Mouse (Mus musculus) heart, adult 2 months (tissue): Measurements from ENCODE around the gene Plod1. TPM values are rescaled to one million over a fixed set of nuclear protein-coding genes. Genes with fewer than 3 reads are reported as not detected.

Experiments
- DNase-seq, 2 experiments: peaks; one replicate each; pipeline ENCODE4 v3.0.0; 2021
- H3K27ac ChIP-seq: fragments of 200-600 bp; 2 replicates; pipeline ENCODE4 v1.8.1; 2022
- H3K27me3 ChIP-seq: fragments of 200-500 bp; 2 replicates; pipeline ENCODE4 v1.6.1; 2012; ENCODE audit warnings: mild to moderate bottlenecking, low read length, inconsistent platforms, mixed read lengths; ENCODE audit not compliant: control insufficient read depth, insufficient read depth
- H3K36me3 ChIP-seq: fragments of 200-500 bp; 2 replicates; pipeline ENCODE4 v1.6.1; 2012; ENCODE audit warnings: low read length, inconsistent platforms; ENCODE audit not compliant: control insufficient read depth, insufficient read depth
- H3K4me1 ChIP-seq: fragments of 200-500 bp; 2 replicates; pipeline ENCODE4 v1.6.1; 2011; ENCODE audit warnings: low read length; ENCODE audit not compliant: control insufficient read depth, insufficient read depth
- H3K4me3 ChIP-seq: fragments of 200-600 bp; 2 replicates; pipeline ENCODE4 v1.8.1; 2022
- H3K79me2 ChIP-seq: fragments of 200-500 bp; replicated peaks from 2 replicates; pipeline ENCODE4 v1.6.1; 2012; ENCODE audit warnings: mild to moderate bottlenecking, inconsistent platforms, low read length, moderate library complexity, mixed read lengths; ENCODE audit not compliant: control insufficient read depth, insufficient read depth
- H3K9ac ChIP-seq: fragments of 200-500 bp; 2 replicates; pipeline ENCODE4 v1.6.1; 2012; ENCODE audit warnings: low read depth, mild to moderate bottlenecking, control low read depth, inconsistent platforms, low read length, mixed read lengths
- CTCF ChIP-seq: fragments of 200-600 bp; IDR thresholded peaks from 2 replicates; pipeline ENCODE4 v1.8.1; 2022; ENCODE audit warnings: antibody characterized with exemption, mild to moderate bottlenecking, moderate library complexity
- EP300 ChIP-seq: fragments of 200-500 bp; IDR thresholded peaks from 2 replicates; pipeline ENCODE4 v1.6.1; 2011; ENCODE audit warnings: low read depth, low read length, control low read depth; ENCODE audit not compliant: insufficient read depth
- POLR2A ChIP-seq: fragments of 200-500 bp; IDR thresholded peaks from 2 replicates; pipeline ENCODE4 v1.6.1; 2011; ENCODE audit warnings: mild to moderate bottlenecking, low read depth, low read length, control low read depth; ENCODE audit not compliant: insufficient read depth
- WGBS: fragments of 180-500 bp; shearing (Covaris S2); methylation state at CpG from one replicate; pipeline ENCODE4 v1.1.7; 2018; 5-methylcytosine and 5-hydroxymethylcytosine counted together
- intact Hi-C: fragments of 180-260 bp; cut with DNase I; formaldehyde crosslinking; loops from one replicate; pipeline ENCODE4 v1.15.1; 2025
- polyA plus RNA-seq: library from polyadenylated mRNA; depleted of rRNA; stranded (reverse); fragments of >200 nt; gene quantifications from 2 replicates; pipeline ENCODE4 v1.2.3, GENCODE M21; 2012
- total RNA-seq, 2 experiments: library from RNA; stranded (reverse); gene quantifications; 2 replicates each; pipeline ENCODE4 v1.2.3; 2021

The Plod1 gene
- total and polyA plus RNA-seq, 3 experiments: 62.4 to 88.6 (median 65.8) TPM

GRCm38 (mm10) chr4:147959881-147960831 is 23.6 kb upstream of the Plod1 start:
- peak; percentile 61 to 68 for DNase-seq
- Histone ChIP-seq H3K4me1 (peaks cover 3% of the 10 kb centered on the region), H3K9ac (no peak overlapping the region), H3K4me3 (no peak overlapping the region), H3K36me3 (no peaks in the 10 kb centered on the region), H3K79me2 (no peaks in the 10 kb centered on the region), H3K27me3 (no peaks in the 10 kb centered on the region), H3K27ac (no peak overlapping the region)
- intact Hi-C loops: loop anchor here (1.0 kb wide), 1 partner anchor 48 kb away; no protein-coding TSS in a partner anchor
- TF ChIP-seq POLR2A (no peak), EP300 (peak; percentile 81; the same call in 1 of the 2 replicates), CTCF (peak; percentile 82)
- 27% methylated on average over 6 of the region's 6 CpGs for WGBS

DNA sequence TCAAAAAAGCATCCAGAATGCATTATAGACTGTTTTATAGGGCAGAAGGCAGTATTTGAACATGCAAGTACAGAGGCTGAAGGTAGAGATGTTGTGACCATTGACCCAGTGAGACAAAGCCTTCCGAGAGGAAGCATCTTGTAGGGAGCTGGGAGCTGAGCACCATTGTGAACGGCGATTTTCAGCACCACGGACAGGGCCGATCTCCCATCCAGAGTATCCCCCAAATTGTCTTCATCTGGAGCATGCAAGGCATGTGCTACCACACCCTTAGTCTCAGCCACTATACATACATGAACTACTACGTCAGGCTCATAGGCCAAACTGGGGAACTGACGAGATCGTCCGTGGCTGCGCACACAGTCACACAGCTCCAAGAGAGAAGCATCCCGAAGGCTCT is 20.6 kb upstream of the Plod1 start:
- 39% methylated on average over 11 of the region's 11 CpGs for WGBS

DNA sequence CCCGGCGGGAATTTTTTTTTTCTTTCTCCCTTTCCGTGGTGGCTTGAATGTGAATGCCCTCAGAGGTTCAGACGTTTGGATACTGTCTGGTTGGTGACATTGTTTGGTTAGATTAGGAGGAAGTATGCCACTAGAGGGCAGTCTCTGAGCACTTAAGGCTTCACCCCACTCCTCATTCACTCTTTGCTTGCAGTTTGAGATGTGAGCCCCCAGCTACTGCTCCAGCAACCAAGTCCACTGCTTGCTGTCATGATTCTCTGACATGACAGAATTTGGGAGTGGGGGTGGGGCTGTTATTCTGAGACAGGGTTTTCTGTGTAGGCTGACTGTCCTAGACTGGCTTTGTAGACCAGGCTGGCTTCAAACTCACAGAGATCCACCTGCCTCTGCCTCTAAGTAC is 17.0 kb upstream of the Plod1 start:
- H3K27ac ChIP-seq: no peak overlapping the region
- no peaks in the 10 kb centered on the region for H3K4me1 ChIP-seq
- 7% methylated on average over 4 of the region's 4 CpGs for WGBS
- H3K79me2 ChIP-seq: no peaks in the 10 kb centered on the region
- no peak for DNase-seq
- no peak overlapping the region for H3K4me3 ChIP-seq
- H3K9ac ChIP-seq: no peak overlapping the region
- H3K36me3 ChIP-seq: no peaks in the 10 kb centered on the region
- peak; percentile 78 for TF ChIP-seq CTCF
- no peak for TF ChIP-seq POLR2A
- TF ChIP-seq EP300: no peak
- intact Hi-C loops: loop anchor here (2.0 kb wide), 1 partner anchor 35 kb away; no protein-coding TSS in a partner anchor
- no peaks in the 10 kb centered on the region for H3K27me3 ChIP-seq

More for the DNA sequence above, 20.6 kb upstream of the Plod1 start:
- TF ChIP-seq POLR2A: no peak
- TF ChIP-seq CTCF: no peak
- TF ChIP-seq EP300: no peak
- intact Hi-C loops: no loop called here
- no peaks in the 10 kb centered on the region for H3K4me1 ChIP-seq
- H3K27ac ChIP-seq: no peak overlapping the region
- DNase-seq: no peak
- no peak overlapping the region for H3K9ac ChIP-seq
- no peak overlapping the region for H3K4me3 ChIP-seq
- no peaks in the 10 kb centered on the region for H3K36me3 ChIP-seq
- H3K27me3 ChIP-seq: no peaks in the 10 kb centered on the region
- no peaks in the 10 kb centered on the region for H3K79me2 ChIP-seq

- DNase-seq: no peak
- H3K27me3 ChIP-seq: no peaks in the 10 kb centered on the region
- no peak overlapping the region for H3K4me3 ChIP-seq
- no peaks in the 10 kb centered on the region for H3K79me2 ChIP-seq
- intact Hi-C loops: no loop called here
- 40% methylated on average over 2 of the region's 2 CpGs for WGBS
- TF ChIP-seq POLR2A (no peak), EP300 (no peak), CTCF (no peak)
- no peak overlapping the region for H3K9ac ChIP-seq
- H3K36me3 ChIP-seq: peaks cover 16% of the 10 kb centered on the region
- H3K27ac ChIP-seq: no peak overlapping the region
- H3K4me1 ChIP-seq: peaks cover 6% of the 10 kb centered on the region; the same call in 1 of the 2 replicates
These were observed 10.9 kb upstream of the Plod1 start for GRCm38 (mm10) chr4:147947511-147947910.

DNA sequence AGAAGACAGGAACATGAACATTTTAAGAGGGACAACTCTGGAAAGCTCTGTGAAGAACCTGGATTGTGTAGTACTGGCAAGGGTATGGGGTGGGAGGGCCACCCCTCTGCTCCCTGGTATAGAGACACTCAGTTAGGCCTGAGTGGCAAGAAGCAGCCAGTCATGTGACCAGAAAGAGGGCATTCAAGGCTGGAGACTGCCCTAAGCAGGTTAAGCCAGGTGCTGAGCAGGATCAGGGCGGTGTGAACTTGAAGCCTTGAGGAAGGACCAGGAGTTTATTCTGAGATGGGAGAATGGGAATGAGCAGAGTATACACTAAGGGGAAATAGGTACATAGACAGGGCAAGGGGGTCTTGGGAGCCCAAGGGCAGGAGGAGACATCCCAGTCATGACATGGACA is 6.4 kb upstream of the Plod1 start:
- intact Hi-C loops: no loop called here

More for the DNA sequence above, 6.4 kb upstream of the Plod1 start:
- Histone ChIP-seq H3K4me1 (peaks cover 24% of the 10 kb centered on the region), H3K36me3 (peaks cover 26% of the 10 kb centered on the region), H3K27ac (no peak overlapping the region), H3K4me3 (no peak overlapping the region), H3K9ac (no peak overlapping the region), H3K27me3 (no peaks in the 10 kb centered on the region), H3K79me2 (peaks cover 5% of the 10 kb centered on the region)
- no peak for TF ChIP-seq POLR2A
- no peak for TF ChIP-seq EP300
- no peak for DNase-seq
- 92% methylated on average over 1 of the region's 1 CpGs for WGBS
